Mouse (Mus musculus): ENCODE data around the gene Rcor1. TPM values are rescaled to one million over a fixed set of nuclear protein-coding genes. Genes with fewer than 3 reads are reported as not detected.

The Rcor1 gene
- polyA plus RNA-seq, 1 experiment from 2014 or later, result 4.4 TPM

DNA sequence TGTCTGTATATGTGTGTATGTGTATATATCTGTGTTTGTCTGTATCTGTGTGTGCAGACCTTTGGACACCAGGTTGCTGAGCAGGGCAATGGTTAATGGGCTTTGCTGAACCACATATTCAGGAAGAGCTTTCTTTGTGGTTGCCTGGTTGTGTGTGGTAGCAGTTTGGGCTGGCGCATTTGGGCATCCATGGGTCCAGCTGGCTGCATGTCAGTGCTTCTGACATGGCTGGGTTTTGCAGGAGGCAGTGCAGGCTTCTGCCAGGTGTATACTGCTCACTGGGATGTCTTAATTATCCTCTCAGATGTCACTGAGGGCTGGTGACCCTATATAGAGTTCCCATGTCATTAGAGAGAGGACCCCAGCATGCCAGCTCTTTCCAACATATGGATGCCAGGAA is 116.6 kb downstream of the Rcor1 start:
- Histone ChIP-seq H3K36me3 (ENCODE audit: control insufficient read depth, insufficient read depth, low read length) (no peaks in the 10 kb centered on the region), H3K4me2 (ENCODE audit: low read length) (no peak overlapping the region), H3K4me1 (ENCODE audit: control insufficient read depth, insufficient read depth, low read length) (peaks cover 2% of the 10 kb centered on the region; the same call in 1 of the 2 replicates), H3K9me3 (replicated peaks; ENCODE audit: control insufficient read depth, low read length, poor library complexity, severe bottlenecking) (no peaks in the 10 kb centered on the region), H3K27ac (ENCODE audit: low read length) (no peak overlapping the region), H3K4me3 (ENCODE audit: low read depth, low read length) (no peak overlapping the region), H3K27me3 (ENCODE audit: control insufficient read depth, insufficient read depth, low read depth, low read length) (no peaks in the 10 kb centered on the region), H3K9ac (ENCODE audit: low read depth, low read length) (no peak overlapping the region)
- no peak for ATAC-seq
- 94% methylated on average over 1 of the region's 1 CpGs for WGBS

DNA sequence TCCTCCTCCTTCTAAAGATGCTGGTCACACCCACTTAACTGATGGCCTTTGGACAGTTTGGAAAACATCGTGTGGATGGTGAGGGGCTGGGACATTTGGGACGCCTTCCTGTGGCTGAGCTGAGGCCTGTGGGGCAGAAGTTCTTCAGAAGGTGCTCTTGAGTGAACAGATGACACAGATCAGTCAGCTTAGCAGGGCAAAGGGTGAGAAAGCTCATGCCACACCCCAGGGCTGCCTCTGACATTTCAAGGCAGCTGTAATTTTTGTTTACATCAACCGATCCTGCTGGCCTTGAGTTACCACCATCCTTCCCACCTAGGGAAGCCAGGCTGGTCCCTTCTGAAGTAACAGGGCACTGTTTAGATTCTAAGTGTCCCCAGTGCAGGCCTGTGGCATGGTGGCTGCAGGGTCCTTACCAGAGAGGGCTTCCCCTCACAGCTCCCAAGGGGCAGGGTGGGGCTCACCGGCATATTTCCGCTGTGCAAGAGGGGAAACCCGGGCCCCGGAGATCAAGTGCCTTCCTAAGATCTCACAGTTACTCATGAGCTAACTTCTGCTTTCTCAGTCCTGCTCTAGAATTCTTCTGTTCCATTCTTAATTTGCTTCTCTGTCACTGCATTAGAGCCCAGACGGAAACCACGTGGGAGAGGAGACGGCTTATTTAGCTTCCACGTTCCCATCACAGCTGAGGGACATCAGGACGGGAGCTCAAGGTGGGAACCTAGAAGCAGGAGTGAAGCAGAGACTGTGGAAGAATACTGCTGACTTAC is 120.7 kb downstream of the Rcor1 start:
- Histone ChIP-seq H3K4me3 (ENCODE audit: low read depth, low read length) (no peak overlapping the region), H3K4me1 (ENCODE audit: control insufficient read depth, insufficient read depth, low read length) (peaks cover 28% of the 10 kb centered on the region), H3K27ac (ENCODE audit: low read length) (no peak overlapping the region), H3K27me3 (ENCODE audit: control insufficient read depth, insufficient read depth, low read depth, low read length) (no peaks in the 10 kb centered on the region), H3K9me3 (replicated peaks; ENCODE audit: control insufficient read depth, low read length, poor library complexity, severe bottlenecking) (no peaks in the 10 kb centered on the region), H3K4me2 (ENCODE audit: low read length) (no peak overlapping the region), H3K9ac (ENCODE audit: low read depth, low read length) (no peak overlapping the region), H3K36me3 (ENCODE audit: control insufficient read depth, insufficient read depth, low read length) (no peaks in the 10 kb centered on the region)
- WGBS, result 68% methylated on average over 12 of the region's 12 CpGs
- ATAC-seq, result no peak

DNA sequence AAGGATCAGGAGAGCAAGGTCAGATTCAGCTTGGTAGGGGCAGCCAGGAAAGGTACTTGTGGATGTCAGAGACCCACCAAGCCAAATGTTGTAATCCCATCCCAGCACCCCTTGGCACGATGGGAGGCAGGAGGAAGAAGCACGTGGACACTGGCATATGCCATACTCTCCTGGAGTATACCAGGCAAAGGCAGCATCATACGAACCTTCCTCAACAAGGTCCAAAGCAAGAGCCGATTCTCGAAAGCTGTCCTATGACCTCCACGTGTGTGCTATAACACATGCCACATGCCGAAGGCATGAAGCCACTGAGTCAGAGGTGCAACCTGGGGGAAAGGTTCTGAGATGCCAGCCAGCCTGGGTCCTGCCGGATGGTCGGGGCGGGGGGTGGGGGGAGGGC is 121.7 kb downstream of the Rcor1 start:
- no peaks in the 10 kb centered on the region for H3K27me3 ChIP-seq (ENCODE audit: control insufficient read depth, insufficient read depth, low read depth, low read length)
- no peak overlapping the region for H3K4me3 ChIP-seq (ENCODE audit: low read depth, low read length)
- H3K4me1 ChIP-seq (ENCODE audit: control insufficient read depth, insufficient read depth, low read length), result peaks cover 32% of the 10 kb centered on the region
- 95% methylated on average over 10 of the region's 10 CpGs for WGBS
- H3K9ac ChIP-seq (ENCODE audit: low read depth, low read length), result no peak overlapping the region
- no peaks in the 10 kb centered on the region for H3K36me3 ChIP-seq (ENCODE audit: control insufficient read depth, insufficient read depth, low read length)
- no peaks in the 10 kb centered on the region for H3K9me3 ChIP-seq (replicated peaks; ENCODE audit: control insufficient read depth, low read length, poor library complexity, severe bottlenecking)
- no peak overlapping the region for H3K4me2 ChIP-seq (ENCODE audit: low read length)
- peak overlapping the region; percentile 85; the same call in 1 of the 2 replicates for H3K27ac ChIP-seq (ENCODE audit: low read length)
- no peak for ATAC-seq

DNA sequence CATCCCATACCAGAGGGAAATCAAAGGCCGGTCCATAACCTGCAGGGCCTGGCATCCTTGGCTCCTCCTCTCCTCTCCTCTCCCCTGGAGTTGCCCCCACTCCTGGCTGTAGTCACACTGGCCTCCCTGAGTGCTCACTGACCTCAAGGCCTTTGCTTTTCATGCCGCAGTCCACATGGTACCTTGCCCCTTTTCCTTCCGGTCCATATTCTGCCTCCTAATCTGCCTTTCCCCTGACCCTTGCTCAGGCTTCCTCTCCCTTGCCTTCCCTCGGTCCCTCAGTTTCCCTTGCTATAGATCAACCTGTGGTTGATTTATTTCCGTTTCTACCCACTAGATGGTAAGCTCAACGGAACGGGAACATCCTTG is 122.8 kb downstream of the Rcor1 start:
- peak overlapping the region; percentile 85 for H3K27ac ChIP-seq (ENCODE audit: low read length)

DNA sequence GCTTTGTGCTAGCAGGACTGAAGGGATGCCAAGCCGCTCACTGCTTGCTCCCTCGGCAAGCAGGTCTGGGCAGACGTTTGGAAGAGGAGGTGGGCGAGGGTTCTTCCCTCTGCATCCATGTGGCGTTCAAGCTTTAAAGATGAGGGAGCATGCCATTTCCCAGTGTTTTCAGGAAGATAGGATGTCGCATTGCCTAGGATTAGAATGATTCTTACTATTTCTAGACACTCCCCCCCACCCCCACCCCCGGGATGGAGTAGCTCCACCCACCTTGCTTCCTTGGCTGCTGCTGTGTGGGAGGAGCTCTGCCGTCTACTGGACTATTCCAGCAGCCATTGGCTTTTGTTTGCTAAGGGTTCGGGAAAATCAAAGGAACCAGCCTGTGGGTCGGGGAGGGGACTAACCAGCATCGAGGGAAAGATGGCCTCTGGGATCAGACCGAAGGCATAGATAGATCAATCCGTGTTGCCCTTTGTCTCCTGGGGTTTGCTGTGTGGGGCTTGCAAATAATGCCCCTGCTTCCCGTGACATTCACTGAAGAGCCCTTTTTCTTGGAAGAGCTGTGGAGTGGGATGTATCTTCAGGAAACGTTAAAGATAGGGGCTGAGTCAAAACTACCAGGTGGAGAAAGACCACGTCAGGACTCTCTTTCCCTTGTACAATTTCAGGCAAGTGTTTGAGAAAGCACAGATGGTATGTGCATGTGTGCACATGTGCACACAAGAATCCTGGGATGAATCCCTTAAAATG is 123.3 kb downstream of the Rcor1 start:
- Histone ChIP-seq H3K36me3 (ENCODE audit: control insufficient read depth, insufficient read depth, low read length) (no peaks in the 10 kb centered on the region), H3K4me3 (ENCODE audit: low read depth, low read length) (peak overlapping the region; percentile 21), H3K27me3 (ENCODE audit: control insufficient read depth, insufficient read depth, low read depth, low read length) (no peaks in the 10 kb centered on the region), H3K27ac (ENCODE audit: low read length) (peak overlapping the region; percentile 85), H3K4me1 (ENCODE audit: control insufficient read depth, insufficient read depth, low read length) (peaks cover 32% of the 10 kb centered on the region), H3K9ac (ENCODE audit: low read depth, low read length) (peak overlapping the region; percentile 61), H3K9me3 (replicated peaks; ENCODE audit: control insufficient read depth, low read length, poor library complexity, severe bottlenecking) (no peaks in the 10 kb centered on the region), H3K4me2 (ENCODE audit: low read length) (peak overlapping the region; percentile 44)
- 4% methylated on average over 16 of the region's 16 CpGs for WGBS
- peak; percentile 66 for ATAC-seq

More for the DNA sequence above, 122.8 kb downstream of the Rcor1 start:
- H3K9ac ChIP-seq (ENCODE audit: low read depth, low read length), result peak overlapping the region; percentile 61
- H3K9me3 ChIP-seq (replicated peaks; ENCODE audit: control insufficient read depth, low read length, poor library complexity, severe bottlenecking), result no peaks in the 10 kb centered on the region
- H3K4me3 ChIP-seq (ENCODE audit: low read depth, low read length), result peak overlapping the region; percentile 21
- ATAC-seq, result no peak
- H3K4me1 ChIP-seq (ENCODE audit: control insufficient read depth, insufficient read depth, low read length), result peaks cover 32% of the 10 kb centered on the region
- no peaks in the 10 kb centered on the region for H3K27me3 ChIP-seq (ENCODE audit: control insufficient read depth, insufficient read depth, low read depth, low read length)
- H3K4me2 ChIP-seq (ENCODE audit: low read length), result peak overlapping the region; percentile 44
- H3K36me3 ChIP-seq (ENCODE audit: control insufficient read depth, insufficient read depth, low read length), result no peaks in the 10 kb centered on the region
- 28% methylated on average over 7 of the region's 7 CpGs for WGBS

DNA sequence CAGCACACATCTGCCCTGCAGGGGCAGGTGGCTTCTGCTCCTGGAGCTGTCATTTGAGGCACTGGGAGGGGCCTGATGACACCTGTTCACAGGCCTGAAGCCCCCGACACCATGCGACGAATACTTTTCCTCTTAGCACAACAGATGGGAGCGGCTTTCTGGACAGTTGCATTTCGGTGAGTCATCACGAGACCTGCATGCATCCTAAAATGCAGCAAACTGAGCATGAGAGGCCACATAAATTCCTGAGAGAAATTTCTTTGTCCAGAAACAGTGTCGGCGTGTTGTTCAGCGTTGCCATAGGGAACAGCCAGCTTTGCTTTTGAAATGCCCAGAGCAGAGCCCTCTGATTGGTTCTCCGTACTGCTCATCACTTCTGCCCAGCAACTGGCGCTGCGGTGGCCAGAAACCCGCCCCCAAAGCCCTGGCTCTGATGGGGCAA is 125.2 kb downstream of the Rcor1 start:
- Histone ChIP-seq H3K9me3 (replicated peaks; ENCODE audit: control insufficient read depth, low read length, poor library complexity, severe bottlenecking) (no peaks in the 10 kb centered on the region), H3K36me3 (ENCODE audit: control insufficient read depth, insufficient read depth, low read length) (no peaks in the 10 kb centered on the region), H3K9ac (ENCODE audit: low read depth, low read length) (peak overlapping the region; percentile 53), H3K4me2 (ENCODE audit: low read length) (peak overlapping the region; percentile 69), H3K4me3 (ENCODE audit: low read depth, low read length) (peak overlapping the region; percentile 32), H3K27ac (ENCODE audit: low read length) (peak overlapping the region; percentile 92), H3K27me3 (ENCODE audit: control insufficient read depth, insufficient read depth, low read depth, low read length) (no peaks in the 10 kb centered on the region), H3K4me1 (ENCODE audit: control insufficient read depth, insufficient read depth, low read length) (peaks cover 45% of the 10 kb centered on the region)
- peak; percentile 84 for ATAC-seq
- under 1% methylated on average over 13 of the region's 13 CpGs for WGBS

DNA sequence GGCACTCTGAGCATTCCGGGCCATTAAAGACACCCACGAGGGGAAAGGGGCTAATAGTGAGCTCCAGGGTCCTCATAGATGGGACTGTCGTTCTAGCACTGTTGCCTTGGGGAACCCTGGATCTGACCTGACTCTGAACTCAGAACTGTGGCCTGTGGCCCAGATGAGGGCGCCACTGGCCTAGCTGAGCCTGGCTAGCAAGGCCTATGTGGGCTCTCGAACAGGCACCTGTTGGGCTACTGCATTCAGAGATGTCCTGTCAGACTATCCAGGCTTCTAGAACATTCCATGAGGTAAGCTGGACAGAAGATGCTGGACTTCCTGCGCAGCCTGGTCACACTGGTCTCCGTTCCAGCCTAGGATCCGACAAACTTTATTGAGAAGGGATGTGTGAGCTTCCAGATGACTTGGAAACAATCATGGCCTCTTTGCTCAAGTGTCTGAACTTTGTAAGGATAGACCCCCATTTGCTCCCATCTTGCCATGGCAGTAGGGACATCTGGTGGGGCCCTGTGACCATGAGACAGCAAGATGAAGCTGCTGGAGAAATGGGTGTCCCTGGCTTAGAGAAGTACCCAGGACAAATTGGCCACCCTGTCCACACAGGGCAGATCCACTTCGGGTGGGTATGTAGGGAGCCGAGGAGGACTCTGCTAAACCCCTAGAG is 126.1 kb downstream of the Rcor1 start:
- Histone ChIP-seq H3K4me3 (ENCODE audit: low read depth, low read length) (peak overlapping the region; percentile 86; the same call in 1 of the 2 replicates), H3K36me3 (ENCODE audit: control insufficient read depth, insufficient read depth, low read length) (no peaks in the 10 kb centered on the region), H3K9ac (ENCODE audit: low read depth, low read length) (peak overlapping the region; percentile 53; the same call in 1 of the 2 replicates), H3K4me2 (ENCODE audit: low read length) (peak overlapping the region; percentile 69), H3K27ac (ENCODE audit: low read length) (peak overlapping the region; percentile 92), H3K4me1 (ENCODE audit: control insufficient read depth, insufficient read depth, low read length) (peaks cover 51% of the 10 kb centered on the region), H3K9me3 (replicated peaks; ENCODE audit: control insufficient read depth, low read length, poor library complexity, severe bottlenecking) (no peaks in the 10 kb centered on the region), H3K27me3 (ENCODE audit: control insufficient read depth, insufficient read depth, low read depth, low read length) (no peaks in the 10 kb centered on the region)
- 55% methylated on average over 10 of the region's 10 CpGs for WGBS
- ATAC-seq, result no peak
